Mouse (Mus musculus): Measurements from ENCODE around the gene Pgs1.

Gene Pgs1

GRCm38 (mm10) chr11:118050174-118050573, 64.1 kb downstream of the Pgs1 start:
- DNase-seq (ENCODE audit: low read depth): no peak

DNA sequence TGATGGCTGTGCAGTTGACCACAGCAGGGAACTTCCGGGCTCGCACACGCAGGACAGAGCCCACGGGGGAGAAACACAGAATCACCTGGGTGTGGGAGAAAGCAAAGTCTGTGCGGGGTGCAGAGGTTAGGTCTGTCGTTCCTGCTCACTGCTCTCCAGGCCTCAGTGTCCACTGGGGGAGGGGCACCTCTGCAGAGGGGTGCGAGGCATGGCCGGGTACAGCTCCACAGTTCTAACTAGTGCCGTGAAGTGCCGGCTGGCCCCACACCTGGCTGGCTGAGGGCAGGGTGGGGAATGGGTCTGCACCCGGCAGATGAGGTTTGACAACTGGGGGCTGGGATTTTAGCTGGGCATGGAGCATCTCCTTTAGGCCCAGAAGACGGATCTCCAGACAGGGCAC, 72.3 kb downstream of the Pgs1 start:
- no peak for DNase-seq (ENCODE audit: low read depth)

DNA sequence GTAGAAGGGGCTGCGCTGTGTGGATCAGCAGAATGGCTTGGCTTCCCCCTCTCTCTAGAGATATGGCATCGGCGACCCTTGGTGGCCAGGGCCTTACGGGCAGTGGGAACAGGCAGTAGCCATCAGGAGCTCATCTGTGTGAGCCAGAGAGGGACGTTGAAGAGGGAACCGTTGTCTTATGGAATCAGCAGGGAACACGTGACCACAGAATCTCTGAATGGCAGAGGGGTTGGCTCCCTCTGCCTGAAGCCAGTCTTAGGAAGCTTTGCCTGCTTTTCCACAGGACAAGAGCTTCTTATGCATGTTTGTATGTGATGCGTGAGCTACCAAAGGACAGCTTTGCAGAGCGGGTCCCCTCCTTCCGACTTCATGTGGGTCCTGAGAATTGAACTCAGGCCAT, 72.8 kb downstream of the Pgs1 start:
- DNase-seq (ENCODE audit: low read depth): no peak

- no peak for DNase-seq (ENCODE audit: low read depth)
Observed at GRCm38 (mm10) chr11:118060038-118060437, 73.9 kb downstream of the Pgs1 start.

GRCm38 (mm10) chr11:118067588-118067987, 81.5 kb downstream of the Pgs1 start:
- DNase-seq (ENCODE audit: low read depth): no peak

- DNase-seq (ENCODE audit: low read depth): no peak
Observed at GRCm38 (mm10) chr11:118068812-118069332, 82.8 kb downstream of the Pgs1 start.

- no peak for DNase-seq (ENCODE audit: low read depth)
Observed at GRCm38 (mm10) chr11:118071227-118071912, 85.3 kb downstream of the Pgs1 start.

Measured in fibroblast of lung, adult 2 months (primary cell).